Mouse (Mus musculus) kidney, adult 9 months (tissue): ENCODE data around the gene Rnaseh2a.
A peak's percentile ranks its signal among the peaks of the same experiment; 100 is the strongest.

Experiments
- DNase-seq: peaks from one replicate; pipeline ENCODE4 v3.0.0; 2022

Rnaseh2a gene

DNA sequence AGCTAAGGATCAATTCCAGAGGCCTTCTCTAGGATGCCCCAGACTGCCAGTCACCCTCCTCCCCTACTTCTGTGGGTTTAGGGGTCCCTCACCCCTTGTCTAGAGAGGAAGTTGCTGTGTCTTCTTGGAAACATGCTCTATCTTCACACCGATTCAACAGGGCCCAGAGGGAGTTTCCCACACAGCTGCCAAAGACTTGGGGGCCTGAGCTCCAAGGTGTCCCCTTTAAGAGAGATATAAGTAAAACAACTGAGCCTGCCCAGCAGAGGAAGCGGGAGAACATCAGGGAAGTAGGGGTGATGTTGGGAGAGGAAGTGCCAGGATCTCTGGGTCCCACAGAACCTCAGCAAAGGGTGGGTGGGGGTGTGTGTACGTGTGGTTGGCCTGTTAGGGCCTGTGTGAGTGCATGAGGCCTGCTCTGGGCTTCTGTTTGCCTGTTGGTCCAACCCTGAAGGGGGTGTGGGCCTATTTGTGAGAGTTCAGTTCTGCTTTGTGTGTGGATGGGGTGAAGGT, 13.0 kb upstream of the Rnaseh2a start:
- DNase-seq = no peak

DNA sequence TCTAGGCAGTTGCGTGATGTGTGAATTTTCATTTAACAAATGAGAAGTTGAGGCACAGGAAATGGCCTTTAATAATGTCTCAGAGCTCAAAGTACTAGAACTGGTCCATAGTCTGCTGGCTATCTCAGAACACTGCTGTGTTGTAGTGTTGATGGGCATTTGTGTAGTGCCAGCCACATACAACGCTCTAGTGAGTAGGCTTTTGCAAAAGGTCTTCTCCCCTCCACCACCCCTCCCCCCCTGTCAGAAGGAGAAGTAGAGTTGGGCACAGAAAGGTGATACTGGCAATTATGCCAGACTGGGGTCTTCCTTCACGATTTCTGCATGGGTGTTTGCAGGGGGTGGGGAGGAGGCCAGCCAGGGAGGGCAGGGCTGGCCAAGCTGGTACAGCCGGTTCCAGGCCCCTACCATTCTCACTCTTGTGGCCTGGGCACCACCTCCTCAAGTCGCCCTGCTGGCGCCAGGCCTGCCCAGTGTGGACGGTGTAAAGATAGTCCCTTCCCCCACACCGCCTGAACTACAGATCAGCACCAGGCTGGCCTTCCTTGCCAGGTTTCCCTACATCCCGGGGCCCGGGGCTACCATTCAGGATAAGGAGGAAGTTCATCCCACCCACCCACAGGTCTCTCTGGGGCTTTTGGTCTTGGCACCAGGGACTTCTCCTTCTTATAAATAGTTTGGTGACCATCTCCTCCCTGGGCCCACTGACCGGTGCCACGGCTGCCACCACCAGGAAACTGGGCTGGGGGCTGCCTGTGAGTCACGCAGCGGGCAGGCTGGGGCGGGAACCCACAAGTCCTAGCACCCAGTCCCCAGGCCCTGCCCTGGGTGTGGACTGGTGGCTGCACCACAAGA, 12.3 kb upstream of the Rnaseh2a start:
- peak; percentile 69 for DNase-seq

DNA sequence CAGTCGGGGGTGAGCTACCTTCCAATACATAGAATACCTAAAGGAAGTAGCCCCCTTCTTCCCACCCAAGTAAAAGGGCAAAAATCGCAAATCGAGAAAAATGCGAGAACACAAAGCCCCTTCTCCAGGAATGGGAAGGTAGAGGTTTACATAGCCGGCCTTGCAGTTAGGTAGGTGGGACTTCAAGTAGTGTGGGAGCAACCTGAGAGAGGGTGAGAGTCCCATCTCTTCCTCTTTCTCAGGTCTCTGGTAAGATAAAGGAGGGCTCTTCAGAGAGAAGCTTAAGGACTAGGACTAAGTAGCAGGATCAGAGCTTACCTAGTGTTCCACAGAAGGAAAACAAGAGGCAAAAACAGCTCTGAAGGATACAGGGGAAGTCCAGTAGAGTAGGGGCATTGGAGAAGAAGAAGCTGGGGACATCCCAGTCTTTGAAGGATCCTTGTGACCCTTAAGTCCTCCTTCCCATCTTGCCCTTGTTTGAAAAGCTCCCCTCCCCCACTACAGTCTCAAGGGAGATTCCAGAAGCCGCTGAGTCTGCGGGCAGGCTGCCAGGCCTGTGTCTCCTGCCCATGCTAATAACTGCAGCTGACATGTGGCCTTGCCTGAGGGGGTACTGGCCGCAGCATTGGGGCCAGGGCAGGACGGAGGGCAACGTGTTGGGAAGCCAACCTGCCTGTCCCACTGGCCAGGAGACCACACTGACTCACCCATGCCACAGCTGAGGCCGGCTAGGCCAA, 11.2 kb upstream of the Rnaseh2a start:
- DNase-seq = peak; percentile 98

DNA sequence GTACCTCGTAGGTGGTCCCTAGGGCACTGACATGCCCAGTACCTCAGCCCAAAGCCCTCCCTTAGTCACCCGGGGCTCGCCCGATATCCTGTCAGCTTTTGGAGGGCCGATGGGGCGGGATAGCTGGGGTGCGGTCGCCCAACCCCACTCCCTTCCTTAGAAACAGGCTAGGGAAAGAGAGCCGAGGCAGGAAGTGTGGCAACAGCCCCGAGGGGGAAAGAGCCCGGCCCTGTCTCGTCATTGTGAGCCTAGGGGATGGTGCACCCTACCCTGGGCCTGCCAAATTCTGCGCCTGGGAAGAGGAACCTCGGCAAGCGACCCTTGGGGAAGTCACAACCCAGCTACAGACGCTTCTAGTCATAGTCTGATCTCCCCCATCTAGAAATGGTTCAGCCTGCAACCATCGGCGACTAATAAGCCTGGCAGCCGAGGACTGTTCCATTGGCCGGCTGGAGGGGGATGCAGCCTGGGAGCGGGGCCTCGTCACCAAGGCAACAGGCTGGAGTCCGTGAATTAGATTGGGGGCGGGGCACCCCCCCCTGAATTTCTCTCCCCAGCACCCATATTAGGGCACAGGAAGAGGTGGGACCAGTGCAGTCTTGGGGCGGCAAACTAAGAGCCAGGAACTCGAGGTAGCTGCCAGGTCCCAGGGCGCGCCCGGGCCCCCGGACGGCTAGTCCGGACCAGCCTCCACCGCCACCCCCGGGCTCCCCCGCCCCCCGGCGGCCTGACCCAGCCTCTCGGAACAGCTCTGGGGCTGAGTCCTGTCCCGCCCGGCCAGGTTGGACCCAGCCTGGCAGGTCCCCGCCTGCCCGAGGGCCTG, 10.2 kb upstream of the Rnaseh2a start:
- peak; percentile 98 for DNase-seq

DNA sequence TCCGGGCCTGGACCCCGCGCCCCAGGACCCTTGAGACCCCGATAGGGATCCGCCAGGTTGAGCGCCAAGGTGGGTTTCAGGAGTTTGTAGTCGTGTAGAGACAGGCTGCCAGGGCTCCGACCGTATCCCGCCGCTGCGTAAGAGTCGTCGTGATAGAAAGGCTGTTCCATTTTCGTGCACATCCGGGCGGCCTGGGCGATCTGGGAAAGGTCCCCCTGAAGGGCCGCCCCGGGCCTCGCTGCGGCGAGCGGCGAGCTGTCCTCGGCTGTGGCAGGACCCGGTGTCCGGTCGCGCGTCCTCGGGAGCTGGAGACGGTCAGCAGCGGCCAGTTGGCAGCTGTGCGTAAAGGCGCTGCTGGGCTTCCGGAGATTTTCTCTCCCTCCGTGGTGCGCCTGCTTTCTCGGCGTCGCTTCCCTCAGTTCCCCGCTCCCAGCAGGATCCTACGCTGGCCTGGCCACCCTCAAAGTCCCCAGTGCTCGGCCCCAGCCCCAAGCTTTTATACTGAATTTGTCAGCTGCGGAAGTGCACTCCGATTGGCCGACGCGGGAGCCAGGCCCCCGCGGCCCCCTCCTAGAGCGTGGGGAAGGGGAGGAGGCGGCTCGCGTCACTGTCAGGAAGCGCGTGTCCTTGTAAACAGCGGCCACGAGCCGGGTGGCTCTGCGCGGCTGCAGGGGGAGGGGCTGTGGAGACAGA, 8.8 kb upstream of the Rnaseh2a start, which contains the start of gene Junb:
Gene Junb (minus strand): TSS at position 471 of the 693 bp plus-strand sequence.
- peak; percentile 97 for DNase-seq

DNA sequence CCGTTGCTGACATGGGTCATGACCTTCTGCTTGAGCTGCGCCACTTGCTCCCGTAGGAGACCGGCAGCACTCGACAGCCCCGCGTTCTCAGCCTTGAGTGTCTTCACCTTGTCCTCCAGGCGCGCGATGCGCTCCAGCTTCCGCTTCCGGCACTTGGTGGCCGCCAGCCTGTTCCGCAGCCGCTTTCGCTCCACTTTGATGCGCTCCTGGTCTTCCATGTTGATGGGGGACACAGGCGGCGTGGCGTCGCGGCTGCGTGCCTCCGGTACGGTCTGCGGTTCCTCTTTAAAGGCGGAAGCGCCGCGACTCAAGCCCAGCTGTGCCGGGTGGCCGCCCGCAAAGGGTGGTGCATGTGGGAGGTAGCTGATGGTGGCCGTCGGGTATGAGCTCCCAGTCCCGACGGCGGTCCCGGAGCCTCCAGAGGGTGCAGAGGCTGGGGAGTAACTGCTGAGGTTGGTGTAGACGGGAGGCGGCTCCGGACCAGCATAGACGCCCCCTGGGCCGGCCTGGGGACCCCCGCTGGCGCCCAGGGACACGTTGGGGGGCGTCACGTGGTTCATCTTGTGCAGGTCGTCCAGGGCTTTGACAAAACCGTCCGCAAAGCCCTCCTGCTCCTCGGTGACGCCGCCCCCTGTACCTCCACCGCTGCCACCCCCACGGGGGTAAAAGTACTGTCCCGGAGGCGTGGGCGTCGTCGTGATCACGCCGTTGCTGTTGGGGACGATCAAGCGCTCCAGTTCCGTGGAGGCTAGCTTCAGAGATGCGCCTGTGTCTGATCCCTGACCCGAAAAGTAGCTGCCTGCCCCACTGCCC, 8.1 kb upstream of the Rnaseh2a start:
- DNase-seq = peak; percentile 70

DNA sequence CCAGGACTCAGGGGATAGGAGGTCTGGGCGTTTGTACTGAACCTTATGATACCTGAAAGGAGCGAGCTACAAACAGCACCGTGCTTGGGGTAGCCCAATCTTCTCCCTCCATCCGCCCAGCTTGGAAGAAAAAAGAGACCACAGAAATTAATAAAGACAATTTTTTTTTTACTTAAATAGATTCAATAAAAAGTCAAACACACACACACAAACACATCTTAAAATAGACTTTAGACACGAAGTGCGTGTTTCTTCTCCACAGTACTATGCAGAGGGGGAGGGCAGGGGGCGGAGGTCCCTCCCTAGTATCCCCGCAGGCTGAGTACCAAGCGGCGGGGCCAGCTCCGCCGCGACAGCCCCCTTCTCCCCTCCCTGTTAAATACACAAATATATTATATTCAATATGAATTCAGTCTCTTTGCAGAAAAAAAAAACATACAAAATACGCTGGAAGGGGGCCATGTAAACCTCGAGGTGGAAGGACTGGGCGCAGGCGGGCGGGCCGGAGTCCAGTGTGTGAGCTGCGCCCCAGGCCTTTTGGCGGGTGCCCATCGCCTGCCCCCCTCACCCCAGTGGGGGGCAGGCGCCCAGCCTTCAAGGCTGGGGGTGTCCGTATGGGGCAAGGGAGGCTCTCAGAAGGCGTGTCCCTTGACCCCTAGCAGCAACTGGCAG, 7.3 kb upstream of the Rnaseh2a start:
- no peak for DNase-seq

DNA sequence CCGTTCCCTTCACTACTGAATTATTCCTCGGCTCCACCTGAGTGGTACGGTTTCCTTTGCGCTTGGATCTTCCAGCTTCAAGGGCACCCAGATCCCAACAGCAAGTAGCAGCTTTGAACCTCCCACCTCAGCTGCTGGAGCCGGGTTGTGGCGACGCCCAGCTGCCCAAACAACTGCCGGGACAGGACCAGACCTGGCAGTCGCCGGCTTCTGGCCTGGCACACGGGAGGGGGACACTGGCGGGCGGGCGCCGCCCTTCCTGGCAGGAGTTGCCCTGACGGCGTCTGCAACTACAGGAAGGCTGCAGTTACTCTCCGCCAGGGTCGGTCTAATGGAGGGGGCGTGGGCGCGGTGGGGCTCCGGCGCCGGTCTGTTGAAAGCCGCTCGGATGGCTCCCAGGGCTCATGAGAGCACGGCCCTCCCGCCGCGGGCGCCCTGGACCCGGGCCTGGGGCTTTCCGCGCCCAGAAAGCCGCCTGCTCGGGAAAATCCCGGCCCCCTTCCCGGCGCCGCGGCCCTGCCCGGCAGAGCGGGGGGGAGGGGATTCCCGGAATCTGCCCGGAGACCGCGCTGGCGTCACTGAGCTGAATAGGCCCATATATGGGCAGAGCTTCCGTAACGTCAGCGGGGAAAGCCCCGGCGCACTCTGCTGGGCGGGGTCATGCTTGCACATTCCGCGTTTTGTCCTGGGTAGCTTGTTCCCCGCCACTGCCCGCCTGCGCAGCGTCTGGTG, 6.6 kb upstream of the Rnaseh2a start:
- peak; percentile 97 for DNase-seq

DNA sequence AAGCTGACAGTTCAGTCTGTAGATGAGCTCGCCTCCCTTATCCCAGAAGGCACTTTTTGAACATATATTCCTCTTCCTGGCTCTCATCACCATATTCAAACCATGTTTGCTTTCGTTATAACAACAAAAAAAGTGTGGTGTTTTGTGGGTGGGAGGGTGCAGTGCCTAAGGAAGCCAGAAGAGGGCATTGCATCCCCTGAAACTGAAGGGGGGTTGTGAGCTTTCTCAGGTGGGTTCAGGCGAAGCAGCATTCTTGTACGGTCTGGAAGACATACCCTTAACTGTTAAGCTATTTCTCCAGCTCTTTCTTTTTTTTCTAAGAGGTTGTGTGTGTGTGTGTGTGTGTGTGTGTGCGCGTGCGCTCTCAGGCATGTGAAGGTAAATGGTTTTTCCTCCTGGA, 5.9 kb upstream of the Rnaseh2a start:
- peak; percentile 78 for DNase-seq

DNA sequence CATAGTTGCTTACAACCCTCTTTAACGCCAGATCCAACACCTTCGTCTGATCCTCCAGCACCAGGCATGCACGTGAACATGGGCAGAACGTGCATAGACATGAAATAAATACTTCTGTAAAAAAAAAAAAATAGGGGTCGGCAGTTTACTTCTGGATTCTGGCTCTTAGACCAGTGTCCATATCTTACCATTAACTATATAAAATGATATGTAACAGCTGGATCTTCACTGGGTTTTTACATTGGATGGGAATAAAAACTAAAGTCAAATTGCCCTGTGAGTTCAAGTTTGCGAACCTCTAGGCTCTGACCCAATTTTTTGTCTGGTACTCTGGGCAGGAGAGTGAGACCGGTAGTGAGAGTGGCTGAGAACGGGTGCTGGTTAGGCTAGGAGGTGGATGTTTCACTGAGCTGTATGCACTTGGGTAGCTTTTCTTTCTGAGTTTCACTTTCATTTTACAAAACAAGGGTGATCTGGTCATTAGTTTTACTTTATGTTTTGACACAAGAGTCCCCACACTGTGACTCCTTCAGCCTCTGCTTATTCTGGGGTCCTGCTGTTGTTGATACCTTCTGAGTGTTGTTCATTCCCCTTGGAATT, 5.1 kb upstream of the Rnaseh2a start:
- peak; percentile 21 for DNase-seq

DNA sequence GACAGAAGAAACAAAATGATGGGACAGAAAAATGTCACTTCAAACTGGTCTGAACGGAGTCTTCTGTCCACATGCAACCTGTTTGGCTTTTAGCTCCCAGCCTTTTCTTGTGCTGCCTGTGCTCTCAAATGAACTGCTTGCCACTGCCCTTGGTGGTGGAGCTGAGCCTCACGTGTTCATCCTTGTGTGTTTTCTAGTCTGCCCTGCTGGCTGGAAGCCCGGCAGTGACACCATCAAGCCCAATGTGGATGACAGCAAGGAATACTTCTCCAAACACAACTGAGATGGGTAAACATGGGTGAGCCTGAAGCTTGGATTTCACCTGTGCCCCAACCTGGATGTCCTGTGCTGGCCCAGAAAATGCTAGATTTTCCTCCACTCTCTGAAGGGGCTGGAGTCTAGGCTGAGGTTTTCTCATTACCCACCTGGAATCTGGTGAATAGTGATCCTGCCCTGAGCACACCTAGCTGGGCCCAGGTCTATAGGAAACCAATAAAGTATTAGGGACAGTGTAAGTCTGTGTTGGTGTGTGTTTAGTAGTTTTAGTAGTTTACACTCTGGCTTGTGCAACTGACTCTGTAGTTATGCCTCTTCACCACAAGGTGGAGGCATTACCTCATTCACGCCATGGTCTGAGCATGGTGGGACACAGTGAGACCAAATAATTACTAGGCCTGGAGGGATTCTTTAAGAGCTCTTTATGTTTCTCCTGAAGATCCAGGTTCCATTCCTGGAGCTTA, 4.4 kb upstream of the Rnaseh2a start:
- DNase-seq = peak; percentile 79

DNA sequence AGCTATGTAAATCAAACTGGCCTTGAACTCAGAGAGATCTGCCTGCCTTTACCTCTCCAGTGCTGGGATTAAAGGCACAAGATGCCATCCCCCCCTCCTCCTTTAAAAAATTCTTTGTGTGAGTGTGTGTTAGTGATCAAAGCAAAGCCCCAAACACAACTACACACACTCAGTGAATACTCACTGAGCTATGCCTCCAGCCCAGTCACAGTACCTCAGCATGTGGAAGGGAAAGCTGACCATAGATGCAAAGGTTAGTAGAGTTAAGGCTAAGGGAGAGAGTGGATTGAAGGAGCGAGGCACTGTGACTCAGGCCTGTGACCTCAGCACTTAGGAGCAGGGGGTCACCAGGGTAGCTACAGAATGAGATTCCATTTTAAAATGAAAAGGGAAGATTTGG, 3.5 kb upstream of the Rnaseh2a start:
- peak; percentile 11 for DNase-seq

DNA sequence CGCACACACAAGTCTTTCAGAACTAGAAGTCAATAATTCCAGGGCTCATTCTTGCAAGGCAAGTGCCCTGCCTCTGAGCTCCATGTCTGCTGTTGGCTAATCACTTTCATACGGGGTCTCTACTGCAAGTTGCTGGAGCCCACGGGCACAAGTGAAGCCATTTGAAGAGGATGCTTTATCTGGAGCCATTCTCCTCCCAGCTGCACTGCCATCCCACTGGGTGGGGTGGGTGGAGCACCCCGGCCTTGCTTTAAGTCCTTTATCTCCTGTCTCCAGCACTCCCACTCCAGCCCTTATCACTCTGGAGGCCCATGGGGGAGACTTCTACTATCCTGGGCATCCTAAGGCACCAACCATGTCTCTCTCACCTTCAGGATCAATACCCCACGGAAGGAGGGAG, 1.3 kb upstream of the Rnaseh2a start:
- DNase-seq = peak; percentile 8

DNA sequence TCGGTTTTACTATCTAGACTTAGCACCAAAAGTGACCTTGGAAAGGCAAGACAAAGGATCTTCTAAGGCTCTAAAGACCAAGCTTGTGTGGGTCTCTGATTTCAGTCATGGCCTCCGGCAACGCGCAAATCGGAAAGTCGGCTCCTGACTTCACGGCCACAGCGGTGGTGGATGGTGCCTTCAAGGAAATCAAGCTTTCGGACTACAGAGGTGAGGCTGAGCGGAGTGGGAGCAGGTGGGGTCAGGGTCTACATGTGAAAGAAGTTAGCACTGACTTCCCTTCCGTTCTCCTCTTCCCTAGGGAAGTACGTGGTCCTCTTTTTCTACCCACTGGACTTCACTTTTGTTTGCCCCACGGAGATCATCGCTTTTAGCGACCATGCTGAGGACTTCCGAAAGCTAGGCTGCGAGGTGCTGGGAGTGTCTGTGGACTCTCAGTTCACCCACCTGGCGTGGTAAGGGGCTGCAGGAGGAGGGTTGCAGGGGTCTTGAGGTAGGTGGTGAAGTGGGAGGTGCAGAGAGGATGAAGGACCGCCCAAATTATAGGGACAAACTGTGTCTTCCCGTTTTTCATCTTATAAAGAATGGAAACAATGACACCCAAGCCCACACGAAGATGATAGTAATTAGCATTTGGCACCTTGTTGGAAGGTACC, 696 bp upstream of the Rnaseh2a start:
- peak; percentile 49 for DNase-seq

DNA sequence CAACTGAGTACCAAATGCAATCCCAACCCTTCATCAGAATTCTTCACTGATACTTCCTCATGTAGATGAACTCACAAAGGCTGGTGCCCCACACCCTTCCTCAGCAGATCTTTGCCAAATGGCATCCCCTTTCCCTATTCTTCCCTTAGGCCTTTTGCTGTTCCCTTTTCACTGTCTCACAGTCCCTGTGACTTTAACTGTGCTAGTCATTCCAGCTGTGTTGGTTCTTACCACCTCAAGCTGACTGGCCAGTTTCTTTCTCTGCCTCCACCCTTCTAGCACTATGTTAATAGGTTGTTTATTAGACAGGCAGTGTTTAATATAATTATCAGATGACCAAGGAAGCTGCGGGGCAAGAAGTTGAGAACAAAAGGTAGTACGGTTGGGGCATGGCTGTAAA, 917 bp downstream of the Rnaseh2a start:
- peak; percentile 70 for DNase-seq

DNA sequence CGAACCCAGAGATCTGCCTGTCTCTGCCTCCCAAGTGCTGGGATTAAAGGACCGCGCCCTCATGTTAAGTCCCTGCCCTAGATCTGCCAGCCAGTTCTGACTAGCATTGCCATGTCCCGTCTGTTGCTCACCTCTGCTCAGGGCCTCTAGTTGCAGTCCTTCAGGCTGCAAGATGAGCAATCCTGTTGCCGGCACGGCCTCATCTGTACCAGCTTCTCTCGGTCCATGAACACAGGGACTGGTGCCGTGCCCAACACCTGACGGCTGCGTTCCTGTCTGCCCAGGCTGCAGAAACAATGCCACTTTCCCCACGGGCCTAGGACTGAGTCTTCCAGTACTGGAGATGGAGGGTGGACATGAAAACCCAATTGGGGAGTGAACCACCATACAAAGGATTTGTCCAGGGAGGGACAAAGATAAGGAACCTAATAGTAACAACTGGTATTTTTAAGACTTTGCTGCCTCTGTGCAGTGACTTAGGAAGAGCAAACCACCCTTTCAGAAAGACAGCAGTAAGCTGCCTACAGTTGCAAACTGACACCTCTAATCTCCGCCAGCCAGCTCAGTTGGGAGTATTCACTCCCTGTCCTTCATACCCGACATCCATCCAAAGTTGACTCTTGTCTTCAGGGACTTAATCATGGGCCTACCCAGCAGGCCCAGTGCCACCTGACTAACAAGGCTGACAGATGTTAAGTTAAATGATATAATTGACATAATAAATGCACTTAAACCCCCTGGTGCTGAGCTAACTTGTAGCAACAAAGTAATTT, 1.8 kb downstream of the Rnaseh2a start:
- DNase-seq = no peak

DNA sequence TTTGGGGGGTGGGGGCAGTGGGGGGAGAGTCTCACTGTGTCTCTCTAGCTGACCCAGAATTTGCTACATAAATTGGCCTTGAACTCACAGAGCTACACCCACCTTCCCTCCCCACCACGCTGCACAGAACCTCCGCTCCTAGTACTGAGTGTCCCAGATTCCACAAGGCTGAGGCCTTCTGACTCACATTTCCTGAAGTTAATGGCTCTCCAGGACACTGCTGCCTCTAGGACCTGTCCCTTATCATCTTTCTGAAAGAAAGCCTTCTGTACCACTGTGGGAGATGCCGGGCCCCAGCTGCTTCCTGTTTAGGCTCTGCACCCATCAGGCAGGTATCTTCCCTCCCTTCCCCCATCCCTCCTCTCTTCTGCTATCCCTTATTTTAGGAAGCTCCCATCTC, 3.0 kb downstream of the Rnaseh2a start:
- DNase-seq = peak; percentile 20
